Mouse (Mus musculus) ES-E14 (cell line): ENCODE measurements around the gene Brd9. TPM values are rescaled to one million over a fixed set of nuclear protein-coding genes. Genes with fewer than 3 reads are reported as not detected.
A peak's percentile ranks its signal among the peaks of the same experiment; 100 is the strongest.

Experiments used
- DNase-seq: peaks from one replicate; pipeline ENCODE4 v3.0.0-alpha.2; 2013; ENCODE audit warnings: low read depth, low spot score
- H3K27ac ChIP-seq: 2 replicates; pipeline ENCODE4 v1.5.1; 2012; ENCODE audit warnings: low read depth, mild to moderate bottlenecking, low read length, moderate library complexity, mixed read lengths; ENCODE audit not compliant: poor library complexity, insufficient read depth, severe bottlenecking
- H3K36me3 ChIP-seq: 2 replicates; pipeline ENCODE4 v1.6.1; 2012; ENCODE audit warnings: mild to moderate bottlenecking, low read length, moderate library complexity, mixed read lengths; ENCODE audit not compliant: control insufficient read depth, poor library complexity, insufficient read depth, severe bottlenecking
- H3K4me1 ChIP-seq, 2 experiments: fragments of 150-350 bp in 1 of 2; sonication (generic) in 1 of 2; 2 replicates each; pipeline ENCODE4 v1.6.1; 2012; ENCODE audit warnings: low read length in 2 of 2, mild to moderate bottlenecking in 1 of 2, mixed read lengths in 1 of 2; ENCODE audit not compliant: control insufficient read depth in 2 of 2, insufficient read depth in 2 of 2, poor library complexity in 1 of 2
- H3K4me3 ChIP-seq, 2 experiments: fragments of 150-350 bp in 1 of 2; sonication (generic) in 1 of 2; 2 replicates each; pipeline ENCODE4 v1.5.1; 2012; ENCODE audit warnings: low read length in 2 of 2, low read depth in 1 of 2, mild to moderate bottlenecking in 1 of 2, mixed read lengths in 1 of 2; ENCODE audit not compliant: insufficient read depth in 1 of 2, poor library complexity in 1 of 2, severe bottlenecking in 1 of 2
- H3K9ac ChIP-seq: 2 replicates; pipeline ENCODE4 v1.6.1; 2012; ENCODE audit warnings: low read depth, mild to moderate bottlenecking, low read length, mixed read lengths; ENCODE audit not compliant: poor library complexity, insufficient read depth, severe bottlenecking
- H3K9me3 ChIP-seq: fragments of 150-350 bp; sonication (generic); 2 replicates; pipeline ENCODE4 v1.6.1; 2012; ENCODE audit warnings: low read depth, mild to moderate bottlenecking, low read length; ENCODE audit not compliant: control insufficient read depth, insufficient read depth
- CHD2 ChIP-seq: IDR thresholded peaks from 2 replicates; pipeline ENCODE4 v1.6.1; 2014; ENCODE audit warnings: mild to moderate bottlenecking, low read depth, low read length, inconsistent platforms
- HCFC1 ChIP-seq: IDR thresholded peaks from 2 replicates; pipeline ENCODE4 v1.6.1; 2012; ENCODE audit warnings: low read length, inconsistent platforms, borderline replicate concordance; ENCODE audit not compliant: insufficient read depth
- MAFK ChIP-seq: IDR thresholded peaks from 2 replicates; pipeline ENCODE4 v1.6.1; 2014; ENCODE audit warnings: mild to moderate bottlenecking, low read depth, low read length, inconsistent platforms; ENCODE audit not compliant: insufficient read depth
- ZC3H11A ChIP-seq: IDR thresholded peaks from 2 replicates; pipeline ENCODE4 v1.6.1; 2012; ENCODE audit warnings: low read depth, mild to moderate bottlenecking, inconsistent platforms, low read length, borderline replicate concordance
- ZNF384 ChIP-seq: IDR thresholded peaks from 2 replicates; pipeline ENCODE4 v1.6.1; 2012; ENCODE audit warnings: low read depth, low read length, inconsistent platforms
- in situ Hi-C, 2 experiments: fragments of 600-800 bp; cut with MboI; formaldehyde crosslinking; loops; one replicate each; pipeline ENCODE4 v1.15.1; 2025; ENCODE audit warnings: low sequenced_read_pairs in 2 of 2, inconsistent platforms in 1 of 2; ENCODE audit not compliant: unreplicated experiment in 2 of 2
- total RNA-seq: library from RNA; depleted of rRNA; stranded (reverse); fragments of 300-350 nt; gene quantifications from 2 replicates; pipeline ENCODE4 v1.2.3, GENCODE M21; 2012

Brd9 gene
- total RNA-seq, 1 experiment, result 25.3 TPM

DNA sequence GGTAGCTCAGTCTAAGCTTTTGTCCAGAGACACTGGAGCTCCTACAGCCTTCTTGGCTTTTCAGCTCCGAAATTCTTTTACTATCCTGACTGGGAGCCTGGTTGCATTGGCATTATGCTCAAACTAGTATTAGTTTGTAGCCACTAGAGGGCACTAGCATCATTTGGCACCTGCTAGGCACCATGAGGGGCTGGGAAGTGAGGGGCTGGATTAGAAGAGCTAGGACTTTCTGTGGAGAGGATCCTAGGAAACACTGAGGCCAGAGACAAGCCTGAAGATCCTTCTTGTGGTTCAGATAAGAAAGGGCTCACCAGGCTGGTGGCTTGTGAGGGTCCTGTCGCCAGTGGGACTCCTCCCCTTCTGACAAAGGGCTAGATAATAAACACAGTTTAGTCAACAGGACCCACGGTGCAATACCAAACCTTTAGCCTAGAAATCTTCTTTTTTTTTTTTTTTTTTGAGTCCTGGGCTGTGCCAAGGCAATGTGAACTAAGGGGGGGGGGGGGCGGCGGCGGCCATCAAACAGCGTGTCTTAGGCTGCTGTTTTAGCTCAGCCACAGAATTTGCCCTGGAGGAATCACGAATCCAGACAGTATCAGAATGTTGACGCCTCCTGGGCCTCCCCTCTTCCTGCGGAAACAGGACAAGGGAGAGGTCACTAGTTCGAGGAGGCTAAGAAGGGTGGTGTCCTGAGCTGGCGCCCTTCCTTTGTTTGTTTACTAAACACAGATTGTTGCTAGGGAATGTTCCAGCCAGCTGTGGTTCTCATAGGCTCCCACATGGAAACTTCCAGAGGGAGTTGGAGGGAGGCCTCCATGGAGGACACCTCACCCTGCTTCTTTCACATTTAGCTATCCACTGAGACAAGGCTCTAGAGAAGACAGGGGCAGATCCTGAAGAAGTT, 33.2 kb downstream of the Brd9 start:
- H3K9ac ChIP-seq, result no peak overlapping the region

DNA sequence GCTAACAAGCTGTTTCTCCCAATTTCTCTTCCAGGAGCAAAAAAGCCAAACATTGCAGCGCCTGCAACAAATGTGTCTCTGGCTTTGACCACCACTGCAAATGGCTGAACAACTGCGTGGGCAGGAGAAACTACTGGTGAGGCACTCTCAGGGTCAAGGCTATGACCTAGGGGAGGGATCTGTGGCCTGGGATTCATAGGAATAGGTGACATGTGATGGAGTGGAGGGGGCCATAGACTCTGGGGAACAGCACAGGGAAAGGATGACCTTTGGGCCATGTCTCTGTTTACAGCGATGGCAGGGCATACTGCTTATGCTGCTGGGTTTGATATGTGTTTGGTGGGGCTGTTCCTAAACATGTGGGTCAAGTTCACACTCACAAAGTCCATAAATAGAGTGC, 36.9 kb downstream of the Brd9 start:
- Histone ChIP-seq H3K27ac (no peak overlapping the region), H3K36me3 (no peaks in the 10 kb centered on the region), H3K9me3 (no peaks in the 10 kb centered on the region), H3K9ac (no peak overlapping the region), H3K4me3 (no peak overlapping the region), H3K4me1 (no peaks in the 10 kb centered on the region)
- DNase-seq, result no peak
- in situ Hi-C loops, result no loop called here
- TF ChIP-seq CHD2 (no peak), HCFC1 (no peak), ZNF384 (no peak), MAFK (no peak), ZC3H11A (no peak)

More for the DNA sequence above, 33.2 kb downstream of the Brd9 start:
- H3K4me1 ChIP-seq, result no peaks in the 10 kb centered on the region
- H3K36me3 ChIP-seq, result no peaks in the 10 kb centered on the region
- no peak overlapping the region for H3K27ac ChIP-seq
- no peaks in the 10 kb centered on the region for H3K9me3 ChIP-seq
- in situ Hi-C loops, result no loop called here
- peak; percentile 27 for DNase-seq
- H3K4me3 ChIP-seq, result no peak overlapping the region
- no peak for TF ChIP-seq ZNF384
- TF ChIP-seq CHD2, result no peak
- TF ChIP-seq MAFK, result no peak
- TF ChIP-seq ZC3H11A, result peak; percentile 58; the same call in 1 of the 2 replicates

DNA sequence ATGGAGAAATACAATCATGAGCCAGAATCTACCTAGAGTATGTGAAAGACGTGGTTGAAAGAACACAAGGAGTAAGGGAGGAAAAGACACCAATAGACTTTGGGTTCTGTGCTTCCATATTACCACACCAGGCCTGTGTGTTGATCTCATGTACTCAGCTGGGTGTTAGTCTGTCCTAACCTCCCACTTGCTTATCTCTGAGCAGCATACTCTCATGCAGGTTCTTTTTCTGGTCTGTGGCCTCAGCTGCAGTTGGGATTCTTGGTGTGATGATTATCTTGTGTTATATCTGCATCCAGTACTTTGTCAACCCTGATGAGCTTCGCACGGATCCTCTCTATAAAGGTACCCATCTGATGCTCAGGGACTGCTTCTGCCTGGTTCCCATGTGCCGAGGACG, 39.3 kb downstream of the Brd9 start:
- TF ChIP-seq ZNF384 (no peak), ZC3H11A (no peak)
- DNase-seq, result no peak
- no peaks in the 10 kb centered on the region for H3K36me3 ChIP-seq
- H3K9me3 ChIP-seq, result no peaks in the 10 kb centered on the region
- in situ Hi-C loops, result no loop called here
- H3K4me1 ChIP-seq, result no peaks in the 10 kb centered on the region
- no peak overlapping the region for H3K9ac ChIP-seq
- H3K27ac ChIP-seq, result no peak overlapping the region
- no peak overlapping the region for H3K4me3 ChIP-seq

DNA sequence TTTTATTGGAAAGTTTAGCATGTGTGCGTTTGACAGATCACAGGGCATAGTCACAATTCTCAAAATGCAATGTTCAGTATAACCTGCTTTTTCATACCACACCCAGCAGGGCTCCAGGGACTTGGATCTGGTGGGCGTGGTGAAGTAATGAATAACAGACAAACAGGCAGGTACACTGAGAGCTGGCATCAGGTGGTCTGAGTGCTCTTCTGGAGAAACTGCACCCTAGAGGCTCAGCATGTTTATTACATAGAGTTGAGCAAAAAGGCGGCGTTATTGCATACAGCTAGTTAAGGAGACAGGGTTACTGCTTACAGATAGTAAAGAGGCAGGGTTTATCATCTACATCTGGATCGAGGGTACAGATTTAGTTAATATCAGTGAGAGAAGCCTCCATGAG, 52.7 kb downstream of the Brd9 start:
- in situ Hi-C loops, result no loop called here
- Histone ChIP-seq H3K36me3 (no peaks in the 10 kb centered on the region), H3K4me3 (no peak overlapping the region), H3K9ac (no peak overlapping the region), H3K27ac (no peak overlapping the region), H3K9me3 (no peaks in the 10 kb centered on the region), H3K4me1 (no peaks in the 10 kb centered on the region)
- DNase-seq, result no peak
- TF ChIP-seq ZC3H11A (no peak), CHD2 (no peak), MAFK (no peak), ZNF384 (no peak), HCFC1 (no peak)

DNA sequence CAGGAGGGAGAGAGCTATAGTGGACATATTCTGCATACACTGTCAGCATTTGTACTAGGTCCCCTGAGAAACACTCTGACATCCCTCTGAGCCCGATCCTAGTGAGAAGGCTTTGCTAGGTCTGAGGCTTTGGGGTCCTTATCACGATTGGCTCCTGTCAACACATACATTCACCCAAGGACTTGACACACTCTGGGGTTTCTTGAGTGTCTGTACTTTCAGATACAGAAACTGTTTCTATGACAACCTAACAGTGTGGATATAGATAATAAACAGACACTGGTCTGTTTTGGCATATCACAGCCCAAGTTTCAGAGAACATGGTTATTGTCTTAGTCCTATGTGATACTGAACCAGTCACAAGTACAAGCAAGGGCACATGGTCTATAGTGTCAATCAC, 53.1 kb downstream of the Brd9 start:
- no peak overlapping the region for H3K9ac ChIP-seq
- TF ChIP-seq MAFK, result no peak
- TF ChIP-seq ZNF384, result no peak
- TF ChIP-seq HCFC1, result no peak
- no peak for TF ChIP-seq CHD2
- TF ChIP-seq ZC3H11A, result no peak
- no peak overlapping the region for H3K4me3 ChIP-seq
- no peaks in the 10 kb centered on the region for H3K9me3 ChIP-seq
- no peaks in the 10 kb centered on the region for H3K4me1 ChIP-seq
- H3K27ac ChIP-seq, result no peak overlapping the region
- H3K36me3 ChIP-seq, result no peaks in the 10 kb centered on the region
- in situ Hi-C loops, result no loop called here
- DNase-seq, result no peak
